Mouse (Mus musculus): ENCODE results near the gene Gria1. TPM values are rescaled to one million over a fixed set of nuclear protein-coding genes. Genes with fewer than 3 reads are reported as not detected.

Gria1 gene
- polyA plus RNA-seq, 1 experiment from 2014 or later, result 62.5 TPM

GRCm38 (mm10) chr11:57090705-57091104 is 79.5 kb downstream of the Gria1 start:
- no peak overlapping the region for H3K4me2 ChIP-seq (ENCODE audit: low read length)
- no peaks in the 10 kb centered on the region for H3K27me3 ChIP-seq (ENCODE audit: control insufficient read depth, insufficient read depth, low read depth, low read length)
- no peaks in the 10 kb centered on the region for H3K36me3 ChIP-seq (ENCODE audit: control insufficient read depth, insufficient read depth, low read length)
- H3K9ac ChIP-seq (ENCODE audit: low read depth, low read length), result no peak overlapping the region
- 0 out of 2 replicates have a peak, but pooled peaks cover 2% of the 10 kb centered on the region for H3K4me1 ChIP-seq (ENCODE audit: control insufficient read depth, insufficient read depth, low read length)
- no peaks in the 10 kb centered on the region for H3K9me3 ChIP-seq (replicated peaks; ENCODE audit: control insufficient read depth, low read length, poor library complexity, severe bottlenecking)
- ATAC-seq, result no peak
- no peak overlapping the region for H3K27ac ChIP-seq (ENCODE audit: low read length)
- no peak overlapping the region for H3K4me3 ChIP-seq (ENCODE audit: low read depth, low read length)

DNA sequence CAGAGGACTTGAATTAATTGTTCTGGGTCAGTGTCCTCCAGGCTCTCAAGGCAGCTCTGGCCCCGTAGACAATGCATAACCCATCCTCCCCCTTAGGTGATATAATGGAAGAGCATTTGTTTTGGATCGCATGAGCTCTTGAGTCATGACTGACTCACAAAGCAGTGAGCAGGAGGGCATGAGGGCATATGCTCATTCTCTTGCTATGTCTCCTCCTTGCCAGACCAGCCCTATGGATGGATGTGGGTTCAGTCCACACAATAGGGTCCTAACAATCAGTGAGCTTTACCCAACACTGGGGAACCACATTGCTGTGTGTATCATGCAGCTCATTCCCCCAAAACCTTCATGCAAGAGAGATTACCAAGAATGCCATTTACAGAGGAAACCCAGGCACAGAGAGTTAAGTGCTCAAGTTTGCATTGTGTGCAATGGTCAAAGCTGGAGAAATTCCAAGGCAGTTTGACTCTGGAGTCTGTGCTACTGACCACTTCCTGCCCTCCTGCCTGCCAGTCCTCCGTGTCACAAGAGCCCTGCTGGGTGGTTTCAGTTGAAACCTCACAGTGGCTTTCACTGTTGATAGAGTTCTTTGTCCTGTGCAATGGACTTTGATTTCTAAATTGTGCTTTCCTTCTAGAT is 80.2 kb downstream of the Gria1 start:
- Histone ChIP-seq H3K4me3 (ENCODE audit: low read depth, low read length) (no peak overlapping the region), H3K9ac (ENCODE audit: low read depth, low read length) (no peak overlapping the region), H3K9me3 (replicated peaks; ENCODE audit: control insufficient read depth, low read length, poor library complexity, severe bottlenecking) (no peaks in the 10 kb centered on the region), H3K36me3 (ENCODE audit: control insufficient read depth, insufficient read depth, low read length) (no peaks in the 10 kb centered on the region), H3K27me3 (ENCODE audit: control insufficient read depth, insufficient read depth, low read depth, low read length) (no peaks in the 10 kb centered on the region), H3K4me2 (ENCODE audit: low read length) (no peak overlapping the region), H3K4me1 (ENCODE audit: control insufficient read depth, insufficient read depth, low read length) (0 out of 2 replicates have a peak, but pooled peaks cover 2% of the 10 kb centered on the region), H3K27ac (ENCODE audit: low read length) (no peak overlapping the region)
- WGBS, result 70% methylated on average over 3 of the region's 3 CpGs
- no peak for ATAC-seq

- 72% methylated on average over 5 of the region's 5 CpGs for WGBS
- Histone ChIP-seq H3K27ac (ENCODE audit: low read length) (no peak overlapping the region), H3K36me3 (ENCODE audit: control insufficient read depth, insufficient read depth, low read length) (no peaks in the 10 kb centered on the region), H3K9me3 (replicated peaks; ENCODE audit: control insufficient read depth, low read length, poor library complexity, severe bottlenecking) (no peaks in the 10 kb centered on the region), H3K27me3 (ENCODE audit: control insufficient read depth, insufficient read depth, low read depth, low read length) (no peaks in the 10 kb centered on the region), H3K4me3 (ENCODE audit: low read depth, low read length) (no peak overlapping the region), H3K4me2 (ENCODE audit: low read length) (no peak overlapping the region), H3K9ac (ENCODE audit: low read depth, low read length) (no peak overlapping the region), H3K4me1 (ENCODE audit: control insufficient read depth, insufficient read depth, low read length) (peaks cover 1% of the 10 kb centered on the region; the same call in 1 of the 2 replicates)
- ATAC-seq, result no peak
Measured at GRCm38 (mm10) chr11:57100491-57100890, 89.3 kb downstream of the Gria1 start.

- Histone ChIP-seq H3K27me3 (ENCODE audit: control insufficient read depth, insufficient read depth, low read depth, low read length) (no peaks in the 10 kb centered on the region), H3K36me3 (ENCODE audit: control insufficient read depth, insufficient read depth, low read length) (no peaks in the 10 kb centered on the region), H3K27ac (ENCODE audit: low read length) (no peak overlapping the region), H3K4me2 (ENCODE audit: low read length) (no peak overlapping the region), H3K9ac (ENCODE audit: low read depth, low read length) (no peak overlapping the region), H3K4me3 (ENCODE audit: low read depth, low read length) (no peak overlapping the region), H3K9me3 (replicated peaks; ENCODE audit: control insufficient read depth, low read length, poor library complexity, severe bottlenecking) (no peaks in the 10 kb centered on the region), H3K4me1 (ENCODE audit: control insufficient read depth, insufficient read depth, low read length) (peaks cover 3% of the 10 kb centered on the region; the same call in 1 of the 2 replicates)
- 68% methylated on average over 5 of the region's 5 CpGs for WGBS
- no peak for ATAC-seq
Measured at GRCm38 (mm10) chr11:57103751-57104254, 92.6 kb downstream of the Gria1 start.

- Histone ChIP-seq H3K36me3 (ENCODE audit: control insufficient read depth, insufficient read depth, low read length) (no peaks in the 10 kb centered on the region), H3K27ac (ENCODE audit: low read length) (no peak overlapping the region), H3K27me3 (ENCODE audit: control insufficient read depth, insufficient read depth, low read depth, low read length) (no peaks in the 10 kb centered on the region), H3K4me1 (ENCODE audit: control insufficient read depth, insufficient read depth, low read length) (peaks cover 3% of the 10 kb centered on the region; the same call in 1 of the 2 replicates), H3K4me2 (ENCODE audit: low read length) (no peak overlapping the region), H3K9ac (ENCODE audit: low read depth, low read length) (no peak overlapping the region), H3K9me3 (replicated peaks; ENCODE audit: control insufficient read depth, low read length, poor library complexity, severe bottlenecking) (no peaks in the 10 kb centered on the region), H3K4me3 (ENCODE audit: low read depth, low read length) (no peak overlapping the region)
- no peak for ATAC-seq
- WGBS, result 63% methylated on average over 3 of the region's 3 CpGs
Measured at GRCm38 (mm10) chr11:57105683-57106082, 94.5 kb downstream of the Gria1 start.

DNA sequence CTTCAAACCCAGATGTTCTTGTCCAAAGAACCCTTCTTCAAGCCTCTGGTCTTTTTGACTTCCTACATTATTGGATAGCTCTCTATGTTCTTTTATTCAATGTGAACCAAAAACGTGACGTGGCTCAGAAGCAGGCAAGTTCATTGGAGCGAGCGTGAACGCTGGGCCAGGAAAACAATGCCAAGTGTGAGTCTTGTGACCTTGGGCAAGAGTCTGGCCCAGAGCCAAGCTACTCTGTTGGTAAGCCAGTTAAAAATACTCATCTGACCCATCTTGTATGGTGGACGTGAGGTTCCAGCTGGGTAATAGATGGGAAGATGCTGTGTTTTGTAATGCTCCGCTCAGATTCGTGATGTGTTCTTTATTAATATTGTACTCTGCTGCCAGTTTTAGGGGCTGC is 101.2 kb downstream of the Gria1 start:
- 68% methylated on average over 8 of the region's 8 CpGs for WGBS
- Histone ChIP-seq H3K9me3 (replicated peaks; ENCODE audit: control insufficient read depth, low read length, poor library complexity, severe bottlenecking) (no peaks in the 10 kb centered on the region), H3K4me1 (ENCODE audit: control insufficient read depth, insufficient read depth, low read length) (no peaks in the 10 kb centered on the region), H3K27me3 (ENCODE audit: control insufficient read depth, insufficient read depth, low read depth, low read length) (no peaks in the 10 kb centered on the region), H3K27ac (ENCODE audit: low read length) (no peak overlapping the region), H3K9ac (ENCODE audit: low read depth, low read length) (no peak overlapping the region), H3K4me3 (ENCODE audit: low read depth, low read length) (no peak overlapping the region), H3K4me2 (ENCODE audit: low read length) (no peak overlapping the region), H3K36me3 (ENCODE audit: control insufficient read depth, insufficient read depth, low read length) (no peaks in the 10 kb centered on the region)
- ATAC-seq, result no peak

- H3K4me1 ChIP-seq (ENCODE audit: control insufficient read depth, insufficient read depth, low read length), result no peaks in the 10 kb centered on the region
- ATAC-seq, result no peak
- H3K27ac ChIP-seq (ENCODE audit: low read length), result no peak overlapping the region
- no peak overlapping the region for H3K4me3 ChIP-seq (ENCODE audit: low read depth, low read length)
- 82% methylated on average over 5 of the region's 5 CpGs for WGBS
- H3K27me3 ChIP-seq (ENCODE audit: control insufficient read depth, insufficient read depth, low read depth, low read length), result no peaks in the 10 kb centered on the region
- no peak overlapping the region for H3K9ac ChIP-seq (ENCODE audit: low read depth, low read length)
- H3K4me2 ChIP-seq (ENCODE audit: low read length), result no peak overlapping the region
- no peaks in the 10 kb centered on the region for H3K9me3 ChIP-seq (replicated peaks; ENCODE audit: control insufficient read depth, low read length, poor library complexity, severe bottlenecking)
- no peaks in the 10 kb centered on the region for H3K36me3 ChIP-seq (ENCODE audit: control insufficient read depth, insufficient read depth, low read length)
Measured at GRCm38 (mm10) chr11:57114410-57114809, 103.2 kb downstream of the Gria1 start.

- no peak overlapping the region for H3K4me3 ChIP-seq (ENCODE audit: low read depth, low read length)
- H3K27ac ChIP-seq (ENCODE audit: low read length), result no peak overlapping the region
- H3K27me3 ChIP-seq (ENCODE audit: control insufficient read depth, insufficient read depth, low read depth, low read length), result no peaks in the 10 kb centered on the region
- no peaks in the 10 kb centered on the region for H3K9me3 ChIP-seq (replicated peaks; ENCODE audit: control insufficient read depth, low read length, poor library complexity, severe bottlenecking)
- no peaks in the 10 kb centered on the region for H3K36me3 ChIP-seq (ENCODE audit: control insufficient read depth, insufficient read depth, low read length)
- H3K4me2 ChIP-seq (ENCODE audit: low read length), result no peak overlapping the region
- H3K9ac ChIP-seq (ENCODE audit: low read depth, low read length), result no peak overlapping the region
- ATAC-seq, result no peak
- no peaks in the 10 kb centered on the region for H3K4me1 ChIP-seq (ENCODE audit: control insufficient read depth, insufficient read depth, low read length)
- 76% methylated on average over 8 of the region's 8 CpGs for WGBS
Measured at GRCm38 (mm10) chr11:57127066-57127465, 115.9 kb downstream of the Gria1 start.

- peak; percentile 42; the same call in 1 of the 2 replicates for ATAC-seq
Measured at GRCm38 (mm10) chr11:57140162-57140780, 129.1 kb downstream of the Gria1 start.

More at GRCm38 (mm10) chr11:57140162-57140780, 129.1 kb downstream of the Gria1 start:
- no peaks in the 10 kb centered on the region for H3K4me1 ChIP-seq (ENCODE audit: control insufficient read depth, insufficient read depth, low read length)
- H3K27me3 ChIP-seq (ENCODE audit: control insufficient read depth, insufficient read depth, low read depth, low read length), result no peaks in the 10 kb centered on the region
- H3K4me2 ChIP-seq (ENCODE audit: low read length), result no peak overlapping the region
- H3K9ac ChIP-seq (ENCODE audit: low read depth, low read length), result no peak overlapping the region
- no peak overlapping the region for H3K4me3 ChIP-seq (ENCODE audit: low read depth, low read length)
- no peaks in the 10 kb centered on the region for H3K36me3 ChIP-seq (ENCODE audit: control insufficient read depth, insufficient read depth, low read length)
- 74% methylated on average over 14 of the region's 14 CpGs for WGBS
- no peak overlapping the region; the same call in 1 of the 2 replicates for H3K27ac ChIP-seq (ENCODE audit: low read length)
- no peaks in the 10 kb centered on the region for H3K9me3 ChIP-seq (replicated peaks; ENCODE audit: control insufficient read depth, low read length, poor library complexity, severe bottlenecking)

Measured in midbrain, embryonic 16.5 days (tissue).